Mouse (Mus musculus) stomach, embryonic 14.5 days (tissue): ENCODE data around the gene Fhod1. TPM values are rescaled to one million over a fixed set of nuclear protein-coding genes. Genes with fewer than 3 reads are reported as not detected.

Experiments used
- ATAC-seq: fragments of 200-750 bp; cut with Nextera tagmentation; 2 replicates; pipeline ENCODE4 v1.8.0; 2017; ENCODE audit warnings: low read depth, moderate TSS enrichment; ENCODE audit not compliant: insufficient number of reproducible peaks, insufficient read depth, low FRiP score
- H3K27ac ChIP-seq: fragments of 300-500 bp; sonication (generic); 2 replicates; pipeline ENCODE4 v1.5.1; 2014; ENCODE audit warnings: mild to moderate bottlenecking, low read length, moderate library complexity, mixed read lengths
- H3K27me3 ChIP-seq: fragments of 300-500 bp; sonication (generic); 2 replicates; pipeline ENCODE4 v1.6.1; 2014; ENCODE audit warnings: low read length, control low read depth, mixed read lengths; ENCODE audit not compliant: control insufficient read depth, insufficient read depth
- H3K36me3 ChIP-seq: fragments of 300-500 bp; sonication (generic); 2 replicates; pipeline ENCODE4 v1.6.1; 2014; ENCODE audit warnings: mild to moderate bottlenecking, control low read depth, low read length, moderate library complexity, mixed read lengths; ENCODE audit not compliant: control insufficient read depth, insufficient read depth
- H3K4me1 ChIP-seq: fragments of 300-500 bp; sonication (generic); 2 replicates; pipeline ENCODE4 v1.6.1; 2014; ENCODE audit warnings: low read length, control low read depth, mixed read lengths; ENCODE audit not compliant: control insufficient read depth, insufficient read depth
- H3K4me2 ChIP-seq: fragments of 300-500 bp; sonication (generic); replicated peaks from 2 replicates; pipeline ENCODE4 v1.6.1; 2014; ENCODE audit warnings: low read depth, low read length, control low read depth
- H3K4me3 ChIP-seq: fragments of 300-500 bp; sonication (generic); 2 replicates; pipeline ENCODE4 v1.5.1; 2014; ENCODE audit warnings: low read depth, low read length, control low read depth
- H3K9ac ChIP-seq: fragments of 300-500 bp; sonication (generic); replicated peaks from 2 replicates; pipeline ENCODE4 v1.6.1; 2014; ENCODE audit warnings: low read depth, mild to moderate bottlenecking, control low read depth, low read length, moderate library complexity, mixed read lengths
- H3K9me3 ChIP-seq: fragments of 300-500 bp; sonication (generic); 2 replicates; pipeline ENCODE4 v1.6.1; 2016; ENCODE audit warnings: low read depth, low read length, control low read depth; ENCODE audit not compliant: control insufficient read depth
- WGBS: fragments of 180-500 bp; shearing (Covaris S2); extraction: QIAGEN DNeasy Blood & Tissue Kit; methylation state at CpG from one replicate; pipeline ENCODE4 v1.1.7; 2014; 5-methylcytosine and 5-hydroxymethylcytosine counted together
- polyA plus RNA-seq: library from polyadenylated mRNA; unstranded; fragments of >200 nt; fragmentation: Nextera tagmentation; extraction: Ambion mirVana; gene quantifications from 2 replicates; pipeline ENCODE4 v1.2.1, GENCODE M21; 2014

Gene Fhod1
- polyA plus RNA-seq: 3.5 and 6.3 TPM in 2 replicates

GRCm38 (mm10) chr8:105347428-105348221 is at the start of gene Fhod1:
Gene Fhod1 (minus strand): TSS chr8:105347953.
- WGBS: under 1% methylated on average over 53 of the region's 53 CpGs
- H3K27ac ChIP-seq: peak within 1 kb of the TSS; percentile 89
- peak within 1 kb of the TSS; percentile 67 for H3K9ac ChIP-seq
- ATAC-seq: peak; percentile 91
- H3K4me3 ChIP-seq: peak within 1 kb of the TSS; percentile 80
- H3K27me3 ChIP-seq: no peaks in the 10 kb centered on the region
- peaks cover 28% of the 10 kb centered on the region for H3K4me1 ChIP-seq
- no peaks in the 10 kb centered on the region for H3K36me3 ChIP-seq
- H3K4me2 ChIP-seq: peak within 1 kb of the TSS; percentile 95
- no peaks in the 10 kb centered on the region for H3K9me3 ChIP-seq

GRCm38 (mm10) chr8:105393915-105394314 is 46.2 kb upstream of the Fhod1 start:
- Histone ChIP-seq H3K9ac (no peak overlapping the region), H3K4me2 (no peak overlapping the region), H3K36me3 (no peaks in the 10 kb centered on the region), H3K4me1 (no peaks in the 10 kb centered on the region), H3K9me3 (no peaks in the 10 kb centered on the region), H3K4me3 (no peak overlapping the region), H3K27me3 (no peaks in the 10 kb centered on the region), H3K27ac (no peak overlapping the region)
- no peak for ATAC-seq
- WGBS: 70% methylated on average over 7 of the region's 7 CpGs

GRCm38 (mm10) chr8:105393089-105393787 is 45.5 kb upstream of the Fhod1 start:
- ATAC-seq: no peak
- H3K27ac ChIP-seq: no peak overlapping the region
- no peaks in the 10 kb centered on the region for H3K36me3 ChIP-seq
- no peak overlapping the region for H3K9ac ChIP-seq
- H3K4me1 ChIP-seq: no peaks in the 10 kb centered on the region
- H3K4me3 ChIP-seq: no peak overlapping the region
- H3K9me3 ChIP-seq: no peaks in the 10 kb centered on the region
- 87% methylated on average over 12 of the region's 12 CpGs for WGBS
- H3K4me2 ChIP-seq: no peak overlapping the region
- H3K27me3 ChIP-seq: no peaks in the 10 kb centered on the region

- H3K27me3 ChIP-seq: no peaks in the 10 kb centered on the region
- no peaks in the 10 kb centered on the region for H3K4me1 ChIP-seq
- H3K27ac ChIP-seq: no peak overlapping the region
- H3K36me3 ChIP-seq: no peaks in the 10 kb centered on the region
- no peak overlapping the region for H3K4me3 ChIP-seq
- H3K9ac ChIP-seq: no peak overlapping the region
- H3K9me3 ChIP-seq: no peaks in the 10 kb centered on the region
- 54% methylated on average over 6 of the region's 6 CpGs for WGBS
- ATAC-seq: no peak
- H3K4me2 ChIP-seq: no peak overlapping the region
These were observed 41.3 kb upstream of the Fhod1 start for GRCm38 (mm10) chr8:105389096-105389495.

- Histone ChIP-seq H3K9me3 (no peaks in the 10 kb centered on the region), H3K27me3 (no peaks in the 10 kb centered on the region), H3K4me3 (no peak overlapping the region), H3K4me2 (no peak overlapping the region), H3K27ac (no peak overlapping the region), H3K4me1 (no peaks in the 10 kb centered on the region), H3K9ac (no peak overlapping the region), H3K36me3 (no peaks in the 10 kb centered on the region)
- 50% methylated on average over 1 of the region's 1 CpGs for WGBS
- ATAC-seq: no peak
These were observed 39.4 kb upstream of the Fhod1 start for GRCm38 (mm10) chr8:105387151-105387550.

GRCm38 (mm10) chr8:105384070-105384469 is 36.3 kb upstream of the Fhod1 start:
- H3K9me3 ChIP-seq: no peaks in the 10 kb centered on the region
- H3K27ac ChIP-seq: no peak overlapping the region
- no peaks in the 10 kb centered on the region for H3K36me3 ChIP-seq
- H3K4me3 ChIP-seq: no peak overlapping the region
- no peak overlapping the region for H3K9ac ChIP-seq
- H3K27me3 ChIP-seq: no peaks in the 10 kb centered on the region
- no peak overlapping the region for H3K4me2 ChIP-seq
- 97% methylated on average over 2 of the region's 2 CpGs for WGBS
- no peak for ATAC-seq
- H3K4me1 ChIP-seq: no peaks in the 10 kb centered on the region

GRCm38 (mm10) chr8:105380308-105380707 is 32.6 kb upstream of the Fhod1 start:
- no peaks in the 10 kb centered on the region for H3K27me3 ChIP-seq
- 0 out of 2 replicates have a peak, but pooled peaks cover 7% of the 10 kb centered on the region for H3K4me1 ChIP-seq
- no peaks in the 10 kb centered on the region for H3K9me3 ChIP-seq
- H3K9ac ChIP-seq: no peak overlapping the region
- no peaks in the 10 kb centered on the region for H3K36me3 ChIP-seq
- no peak overlapping the region for H3K4me3 ChIP-seq
- H3K27ac ChIP-seq: no peak overlapping the region
- 71% methylated on average over 12 of the region's 12 CpGs for WGBS
- H3K4me2 ChIP-seq: no peak overlapping the region
- ATAC-seq: no peak

GRCm38 (mm10) chr8:105378673-105379072 is 30.9 kb upstream of the Fhod1 start:
- 58% methylated on average over 19 of the region's 19 CpGs for WGBS
- Histone ChIP-seq H3K27ac (no peak overlapping the region), H3K4me3 (no peak overlapping the region), H3K4me2 (no peak overlapping the region), H3K9me3 (no peaks in the 10 kb centered on the region), H3K9ac (no peak overlapping the region), H3K4me1 (0 out of 2 replicates have a peak, but pooled peaks cover 7% of the 10 kb centered on the region), H3K27me3 (no peaks in the 10 kb centered on the region), H3K36me3 (no peaks in the 10 kb centered on the region)
- ATAC-seq: peak; percentile 44; the same call in 1 of the 2 replicates
